Mouse (Mus musculus) forelimb bud, embryonic 11.5 days (tissue): ENCODE measurements around the gene Enah.

Experiments used
- DNase-seq: peaks from one replicate; pipeline ENCODE4 v3.0.0-alpha.2; 2012; ENCODE audit warnings: low read depth, low spot score

Gene Enah

DNA sequence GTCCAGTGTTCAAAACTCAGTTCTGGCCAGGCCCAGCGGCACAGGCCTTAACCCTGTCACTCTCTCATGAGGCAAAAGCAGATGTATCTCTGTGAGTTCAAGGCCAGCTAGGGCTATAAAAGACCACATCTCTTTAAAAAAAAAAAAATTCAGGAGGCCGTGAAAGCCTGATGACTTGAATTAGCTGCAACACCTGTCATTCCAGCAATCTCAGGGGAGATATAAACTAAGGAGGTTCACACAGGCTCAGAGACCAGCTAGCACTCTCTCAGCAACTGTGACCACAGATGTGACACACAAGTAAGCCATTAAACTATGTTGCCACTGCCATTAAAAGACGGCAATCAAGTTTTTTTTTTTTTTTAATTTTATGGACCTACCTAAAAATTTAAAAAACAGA is 56.0 kb downstream of the Enah start:
- DNase-seq = peak; percentile 25

DNA sequence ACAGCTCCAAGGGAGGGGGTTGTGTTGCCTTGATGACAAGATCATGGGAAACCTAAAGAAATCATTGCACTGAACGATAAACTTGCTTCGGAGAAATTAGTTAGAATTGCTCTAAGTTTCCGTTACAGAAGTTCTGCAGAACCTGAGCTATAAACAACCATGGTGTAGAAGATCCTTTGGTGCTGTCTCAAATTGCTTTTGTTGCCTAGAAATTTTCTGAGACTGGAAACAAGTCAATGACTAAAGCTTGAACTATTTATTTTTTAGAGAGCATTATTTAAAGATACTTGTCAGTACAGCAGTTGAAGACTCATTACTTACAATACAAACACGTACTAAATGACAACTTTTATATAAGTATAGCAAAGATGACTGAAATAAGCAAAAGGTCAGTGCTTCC is 56.4 kb downstream of the Enah start:
- DNase-seq = no peak

DNA sequence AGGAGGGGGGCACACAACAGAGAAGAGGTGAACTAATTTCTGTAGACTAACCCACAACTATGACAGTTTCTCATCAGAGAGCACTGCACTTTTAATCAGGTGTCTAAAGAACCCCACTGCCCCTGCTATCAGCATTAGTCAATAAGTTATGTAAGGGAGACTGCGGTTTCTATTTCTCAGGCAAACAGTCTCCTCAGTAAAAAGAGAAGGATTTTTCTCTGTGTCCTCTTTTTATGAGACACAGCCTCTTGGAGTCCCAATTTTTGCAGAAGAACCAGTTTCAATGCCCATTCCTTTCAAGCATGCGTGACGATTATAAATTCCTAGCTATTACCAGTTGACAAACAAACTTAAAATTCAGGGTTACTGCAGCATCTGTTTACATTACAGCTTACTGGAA is 59.4 kb downstream of the Enah start:
- DNase-seq = no peak

DNA sequence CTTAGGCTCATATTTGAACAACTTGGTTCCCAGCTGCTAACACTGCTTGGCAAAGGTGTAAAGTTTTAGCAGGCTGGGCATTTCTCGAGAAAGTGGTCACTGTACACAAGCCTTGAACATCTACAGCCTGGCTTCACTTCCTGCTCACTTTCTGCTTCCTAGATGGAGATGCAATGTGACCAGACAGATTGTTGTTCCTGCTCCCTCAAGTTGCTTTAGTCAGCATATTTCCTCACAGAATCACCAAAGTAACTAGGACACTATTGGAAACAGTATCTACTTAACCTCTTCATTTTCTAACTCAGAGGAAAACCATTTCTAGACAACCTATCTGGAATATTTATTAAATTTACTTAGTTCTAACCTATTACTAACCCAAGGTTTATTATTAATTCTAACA is 61.4 kb downstream of the Enah start:
- no peak for DNase-seq

DNA sequence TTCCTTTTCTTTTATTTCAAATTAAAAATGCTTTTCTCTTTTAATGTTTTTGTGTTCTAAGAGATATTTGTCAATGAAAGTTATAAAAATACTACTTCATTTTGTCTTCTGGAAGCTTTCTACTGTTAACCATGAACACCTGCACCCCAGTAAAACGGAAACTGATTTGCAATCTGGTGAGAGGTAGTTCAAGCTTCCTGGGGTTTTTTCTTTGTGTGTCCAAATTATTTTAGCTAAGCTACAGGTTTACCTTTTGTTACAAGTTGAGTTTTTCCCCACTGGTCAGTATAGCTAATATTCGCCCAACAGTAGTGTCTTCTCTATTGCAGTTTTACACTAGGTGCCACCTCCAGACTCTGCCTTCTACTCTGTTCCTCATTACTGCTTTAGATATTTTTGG is 62.1 kb downstream of the Enah start:
- DNase-seq = no peak

DNA sequence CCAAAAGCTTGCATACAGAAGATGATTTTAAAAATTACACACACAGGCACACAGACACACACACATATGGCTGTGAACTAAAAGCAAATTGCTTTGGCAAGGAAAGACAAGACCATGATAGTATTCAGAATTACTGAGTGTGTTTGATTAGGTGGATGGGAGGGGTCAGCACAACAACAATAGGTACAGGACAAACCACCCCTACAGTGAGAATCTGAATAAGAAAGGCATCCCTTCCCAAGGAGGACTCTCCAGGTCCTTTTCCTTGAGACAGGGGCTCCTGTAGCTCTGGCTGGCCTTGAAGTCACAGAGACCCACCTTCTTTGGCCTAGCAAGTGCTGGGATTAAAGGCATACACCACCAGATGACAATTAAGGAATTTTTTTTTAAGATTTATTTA is 66.2 kb downstream of the Enah start:
- DNase-seq = no peak

DNA sequence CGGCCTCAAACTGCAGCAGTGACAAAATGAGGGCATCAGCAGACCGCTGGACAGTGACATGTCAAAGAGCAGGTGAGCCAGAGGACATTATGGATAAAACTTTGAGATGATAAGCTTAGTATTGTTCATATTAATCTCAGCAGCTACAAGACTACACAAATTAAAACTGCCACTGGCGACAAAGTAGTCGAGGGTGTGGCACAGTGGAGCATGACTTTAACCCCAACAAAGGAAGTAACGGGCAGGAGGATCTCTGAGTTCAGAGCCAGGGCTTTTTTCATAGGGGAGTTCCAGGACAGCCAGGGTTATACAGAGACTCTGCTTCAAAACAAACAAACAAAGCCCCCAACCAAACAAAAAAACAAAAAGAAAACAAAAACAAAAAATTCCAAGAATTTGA is 68.5 kb downstream of the Enah start:
- DNase-seq = no peak

DNA sequence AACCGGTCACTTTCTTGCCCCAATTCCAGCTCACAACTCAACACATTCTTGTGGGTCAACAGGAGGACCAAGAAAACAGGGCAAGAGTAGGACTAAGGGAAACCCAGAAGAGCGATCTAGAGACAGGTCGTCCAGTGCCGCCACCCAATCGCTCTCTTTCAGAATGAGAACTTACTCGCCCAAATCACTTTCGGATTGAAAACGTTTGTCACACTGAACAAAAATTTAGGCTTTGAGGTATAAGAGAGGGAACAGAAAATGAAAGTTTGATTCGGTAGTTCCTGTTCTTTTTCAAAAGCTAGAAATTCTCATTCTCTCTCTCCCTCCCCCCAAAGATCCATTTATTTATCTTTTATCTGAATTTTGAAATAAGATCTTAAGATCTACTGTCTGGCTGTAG is 69.1 kb downstream of the Enah start:
- no peak for DNase-seq

DNA sequence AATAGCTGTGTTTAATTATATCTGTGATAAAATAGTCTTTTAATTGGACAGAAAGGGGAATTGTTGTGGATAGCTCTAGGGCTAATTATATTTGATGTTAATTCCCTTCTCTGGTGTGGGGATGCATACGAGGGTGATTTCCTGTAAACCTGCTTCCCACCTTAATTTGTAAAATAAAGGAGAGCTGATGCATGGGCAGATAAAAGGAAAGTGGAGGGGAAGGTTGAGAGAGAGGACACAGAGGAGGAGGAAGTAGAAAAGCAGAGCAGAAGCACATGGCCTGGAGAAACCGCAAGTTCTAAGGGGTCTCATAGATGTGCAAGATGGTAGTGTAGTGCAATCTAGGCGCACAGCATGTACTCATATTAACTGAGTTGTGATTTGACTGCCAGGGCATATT is 71.6 kb downstream of the Enah start:
- DNase-seq = no peak

DNA sequence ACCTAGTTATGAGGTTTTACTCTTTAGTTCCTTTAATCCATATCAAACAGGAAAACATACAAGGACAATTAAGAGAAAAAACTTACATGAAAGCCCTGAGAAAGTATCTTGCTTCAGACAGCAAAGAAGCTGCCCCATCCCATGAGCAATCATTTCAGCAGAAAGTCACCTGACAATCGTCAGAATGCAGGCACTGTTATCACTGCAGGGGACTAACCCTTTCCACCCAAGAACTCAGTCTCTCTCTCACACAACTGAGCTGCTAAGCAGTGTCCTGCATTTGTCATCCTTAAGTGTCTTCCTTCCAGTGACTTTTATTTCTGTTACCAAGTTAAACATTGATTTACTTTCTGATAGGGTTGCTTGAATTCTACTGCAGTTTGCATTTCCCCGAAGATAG is 82.7 kb downstream of the Enah start:
- DNase-seq = no peak

DNA sequence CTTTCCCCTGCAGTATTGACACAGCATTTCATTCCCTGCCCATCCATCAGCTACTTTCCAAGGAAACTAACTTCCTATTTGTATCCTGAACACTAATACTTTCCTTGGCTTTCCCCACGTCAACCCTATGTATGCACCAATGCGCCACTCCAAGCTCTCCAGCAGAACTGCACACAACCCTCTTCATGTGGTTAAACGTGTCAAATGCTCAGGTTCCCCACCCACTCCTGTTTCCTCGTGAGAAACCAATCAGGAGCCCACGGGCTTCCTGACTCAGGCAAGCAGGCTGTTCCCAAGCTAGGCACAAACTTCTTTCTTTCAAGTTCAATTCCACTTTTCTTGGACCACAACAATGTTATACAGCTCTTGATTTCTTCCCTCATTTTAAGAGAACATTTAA is 91.4 kb downstream of the Enah start:
- DNase-seq = no peak

DNA sequence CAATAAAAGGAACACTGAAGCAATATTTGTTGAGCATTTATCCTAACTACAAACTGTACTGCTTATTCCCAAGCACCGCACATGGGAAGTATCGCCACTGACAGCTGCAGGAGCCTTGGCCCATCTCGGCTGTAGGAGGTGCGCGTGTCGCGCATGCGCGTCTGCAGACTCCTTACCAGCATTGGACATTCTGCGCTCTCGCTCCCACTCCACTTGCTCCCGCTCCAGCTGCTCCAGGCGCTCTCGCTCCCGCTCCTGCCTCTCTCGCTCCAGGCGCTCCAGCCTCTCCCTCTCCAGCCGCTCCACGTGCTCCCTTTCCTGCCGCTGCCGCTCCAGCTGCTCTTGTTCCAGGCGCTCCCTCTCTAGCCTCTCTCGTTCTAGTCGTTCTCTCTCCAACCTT is 96.4 kb downstream of the Enah start:
- peak; percentile 79 for DNase-seq

DNA sequence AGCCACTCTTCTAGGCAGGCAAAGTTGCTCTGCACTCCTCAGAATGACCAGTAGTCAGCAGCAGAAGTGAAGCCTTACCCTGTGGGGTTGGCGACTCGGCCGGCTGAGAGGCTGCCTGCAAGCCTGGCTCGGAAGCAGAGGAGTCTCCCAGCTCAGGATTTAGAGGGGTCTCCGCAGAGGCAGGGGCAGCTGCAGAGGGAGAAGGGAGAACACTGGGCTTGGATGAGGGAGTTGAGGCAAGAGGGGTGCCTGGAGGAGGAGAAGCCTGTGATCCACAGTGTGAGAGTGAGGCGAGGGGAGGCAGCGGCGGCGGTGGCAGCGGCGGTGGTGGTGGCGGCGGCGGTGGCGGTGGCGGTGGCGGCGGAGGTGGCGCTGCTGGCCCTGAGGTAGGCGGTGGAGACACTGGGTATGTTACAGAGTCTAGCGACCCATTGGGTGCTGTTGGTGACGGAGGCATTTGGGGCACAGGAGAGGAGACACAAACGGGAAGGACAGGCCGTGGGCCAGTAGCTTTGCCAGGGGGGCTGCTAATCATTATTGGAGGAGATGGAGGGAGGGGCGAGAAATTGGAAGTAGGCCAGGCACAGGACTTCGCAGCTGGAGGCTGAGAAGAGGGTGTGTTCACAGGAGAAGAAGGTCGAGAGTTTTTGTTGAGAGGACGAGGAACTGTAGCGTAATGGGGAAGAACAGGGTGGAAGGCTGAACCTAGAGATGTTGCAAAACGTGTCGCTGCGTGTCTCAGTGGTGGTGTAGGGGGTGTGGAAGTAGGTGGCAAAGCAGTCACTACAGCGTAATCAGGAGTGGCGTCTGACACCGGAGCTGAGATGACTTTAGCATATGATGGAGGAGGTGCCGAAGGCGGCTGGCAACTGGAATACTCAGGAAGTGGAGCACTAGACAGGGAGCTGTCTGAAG is 98.0 kb downstream of the Enah start:
- no peak for DNase-seq

DNA sequence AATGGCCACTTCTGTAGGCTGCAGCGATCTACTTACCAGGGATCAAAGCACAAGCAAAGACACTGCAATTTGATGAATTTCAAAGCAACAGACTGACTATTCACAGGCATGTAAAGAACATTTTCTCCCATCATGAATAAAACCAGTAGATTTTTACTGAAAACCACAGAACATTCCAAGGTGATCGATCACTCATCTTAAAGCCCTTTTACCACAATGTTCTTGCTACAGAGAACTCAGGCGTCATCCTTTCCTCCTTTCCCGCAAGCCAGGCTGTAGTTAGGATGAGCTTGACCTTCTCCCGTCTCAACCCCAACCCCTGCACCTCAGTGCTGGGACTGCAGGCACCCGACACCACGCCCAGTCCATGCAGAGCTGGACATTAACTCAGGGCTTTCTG is 107.9 kb downstream of the Enah start:
- DNase-seq = no peak

DNA sequence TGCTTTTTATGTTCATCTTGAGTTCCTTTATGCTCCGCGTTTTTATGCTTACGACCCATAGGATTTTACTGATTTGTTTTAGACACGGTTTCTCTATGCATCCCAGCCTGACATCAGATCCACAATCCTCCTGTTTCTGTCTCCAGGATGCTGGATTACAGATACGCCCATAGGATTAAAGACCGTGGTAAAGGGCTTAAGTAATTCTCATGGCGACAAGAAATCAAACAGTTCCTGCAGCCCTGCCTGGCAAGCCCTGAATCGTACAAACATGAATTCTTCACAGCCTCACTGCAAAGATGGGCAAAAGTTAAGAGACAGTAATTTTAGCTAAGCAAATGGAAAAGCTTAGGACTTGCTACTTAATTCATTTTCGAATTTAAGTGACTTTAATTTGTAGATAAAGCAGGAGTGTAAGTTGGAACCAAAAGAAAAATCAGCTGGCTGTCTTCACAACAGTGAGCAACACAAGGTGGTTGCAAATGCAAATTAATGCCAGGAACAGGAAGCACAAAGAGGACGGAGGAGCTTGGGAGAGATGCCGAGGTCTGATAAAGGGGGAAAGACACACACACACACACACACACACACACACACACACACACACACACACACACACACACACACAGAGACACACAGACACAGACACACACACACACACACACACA is 118.0 kb downstream of the Enah start:
- DNase-seq = no peak

DNA sequence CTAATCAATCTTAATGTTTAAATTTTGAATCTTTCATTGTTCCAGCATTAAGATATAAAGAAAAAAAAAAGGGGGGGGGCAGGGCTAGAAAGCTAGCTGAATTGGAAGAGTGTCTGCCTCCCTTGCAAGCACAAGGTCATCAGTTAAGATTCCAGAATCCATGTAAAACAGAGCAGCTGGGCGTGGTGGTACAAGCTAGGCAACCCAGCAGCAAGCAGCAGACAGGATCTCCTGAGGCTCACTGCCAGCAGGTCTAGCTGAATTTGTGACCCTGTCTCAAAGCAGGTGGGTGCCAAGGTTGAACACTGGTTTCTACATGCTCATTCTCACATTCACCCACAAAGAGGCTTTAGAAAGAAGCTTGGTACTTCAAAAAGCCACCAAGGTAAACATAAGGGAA is 118.9 kb downstream of the Enah start:
- DNase-seq = no peak

DNA sequence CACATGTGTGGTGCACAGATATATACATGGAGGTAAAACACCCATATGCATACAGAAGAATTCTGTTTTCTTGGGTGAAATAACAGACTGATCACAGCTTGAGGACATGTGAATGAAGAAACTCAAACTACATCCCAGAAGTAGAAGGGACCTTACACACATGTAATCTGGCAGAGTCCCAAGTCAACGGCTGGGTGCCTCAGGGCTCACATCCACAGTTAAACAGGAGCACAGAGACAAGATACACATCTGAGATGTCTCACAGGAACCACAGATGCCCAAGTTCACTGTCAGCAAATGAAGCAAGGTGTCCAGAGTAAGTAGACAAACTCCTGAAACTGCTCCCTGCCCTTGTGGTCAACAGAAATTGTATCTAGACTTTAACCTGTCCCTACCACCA is 120.8 kb downstream of the Enah start:
- DNase-seq = no peak

DNA sequence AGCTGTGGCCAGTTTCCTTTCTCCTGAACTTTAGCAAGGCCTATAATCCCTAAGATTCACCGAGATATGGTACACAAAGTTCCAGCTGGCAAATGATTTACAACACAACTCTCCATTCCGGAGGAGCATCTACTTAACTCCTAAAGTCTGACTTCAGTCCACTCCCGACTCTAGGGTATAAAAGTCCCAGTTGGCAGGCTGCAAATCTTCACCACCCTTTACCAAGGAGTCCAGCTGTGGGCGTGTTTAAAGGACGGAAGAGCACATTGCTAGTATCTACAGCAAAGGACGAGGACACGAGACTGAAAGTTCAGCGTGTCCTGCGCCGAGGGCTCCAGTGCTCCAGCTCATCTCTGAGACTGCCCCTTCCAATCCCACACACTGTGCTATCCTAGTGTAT is 122.8 kb downstream of the Enah start:
- DNase-seq = no peak

DNA sequence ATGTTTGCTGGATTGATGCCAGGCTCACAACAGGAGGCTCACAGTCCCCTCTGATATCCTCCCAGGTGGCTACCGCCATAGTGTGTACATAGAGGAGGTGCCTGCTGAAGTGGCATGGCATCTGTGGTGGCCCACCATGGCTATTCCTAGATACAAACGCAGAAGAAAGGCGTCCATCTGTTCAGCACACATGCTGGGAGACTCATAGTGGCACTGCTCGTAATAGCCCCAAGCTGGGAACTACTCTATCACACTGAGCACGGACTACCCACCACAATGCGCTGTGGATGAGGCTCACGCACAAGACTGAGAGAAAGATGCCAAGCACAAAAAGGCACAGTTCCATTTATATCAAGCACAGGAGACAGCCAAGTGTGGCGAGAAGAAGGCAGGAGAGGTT is 126.1 kb downstream of the Enah start:
- DNase-seq = no peak

DNA sequence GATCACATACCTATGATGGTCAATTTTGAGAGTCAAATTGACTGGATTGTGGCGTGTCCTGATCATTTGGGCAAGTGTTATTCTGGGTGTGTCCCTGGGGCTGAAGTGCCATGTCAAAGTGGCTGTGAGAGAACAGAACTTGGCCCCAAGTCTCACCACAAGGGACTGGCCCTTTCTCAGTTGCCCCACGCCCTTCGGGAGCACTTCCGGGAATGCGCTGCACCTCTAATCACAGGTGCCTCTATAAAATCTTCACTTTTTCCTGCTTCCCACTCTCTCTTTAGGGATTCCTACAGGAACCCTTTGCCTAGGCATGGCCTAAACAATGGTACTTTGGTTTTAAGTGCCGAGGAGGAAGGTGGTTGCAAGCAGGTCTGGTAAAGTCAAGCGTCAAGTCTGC is 130.1 kb downstream of the Enah start:
- DNase-seq = no peak

DNA sequence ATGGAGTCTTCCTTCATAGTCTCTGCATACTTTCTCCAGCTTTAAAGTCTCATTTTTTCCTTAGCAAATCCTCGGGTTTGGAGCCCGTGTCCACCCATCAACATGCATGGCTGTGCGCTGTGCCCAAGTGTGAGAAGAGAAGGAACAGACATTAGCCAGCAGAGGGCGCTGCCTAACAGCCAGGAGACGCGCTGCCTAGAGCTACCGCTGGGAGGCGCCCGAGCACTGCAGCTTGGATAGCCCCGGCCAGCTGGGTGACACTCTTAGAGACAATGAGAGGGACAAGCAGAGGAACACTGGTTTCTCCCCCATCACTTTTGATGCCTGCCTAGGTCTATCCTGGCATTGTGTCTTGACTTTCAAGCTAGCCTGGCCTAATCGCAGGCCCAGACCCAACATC is 131.0 kb downstream of the Enah start:
- DNase-seq = peak; percentile 80

DNA sequence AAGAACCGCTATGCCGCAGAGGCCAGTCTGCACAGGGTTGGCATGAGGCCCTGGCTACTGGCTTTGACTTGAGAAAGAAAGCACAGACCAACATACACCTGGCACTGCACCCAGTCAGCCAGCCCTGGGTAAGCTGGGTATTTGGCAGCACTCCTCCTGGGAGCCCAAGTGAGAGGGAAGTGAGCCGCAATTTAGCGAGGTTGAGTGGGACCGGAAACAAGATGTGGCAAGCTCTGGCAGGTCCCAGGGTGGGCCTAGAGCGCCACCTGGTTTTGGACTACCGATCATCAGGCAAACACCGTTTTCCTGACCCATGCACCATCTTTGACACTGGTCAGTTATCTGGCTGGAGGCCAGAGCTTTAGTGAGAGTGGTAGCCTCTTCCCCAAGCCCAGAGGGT is 138.3 kb downstream of the Enah start:
- DNase-seq = peak; percentile 18

DNA sequence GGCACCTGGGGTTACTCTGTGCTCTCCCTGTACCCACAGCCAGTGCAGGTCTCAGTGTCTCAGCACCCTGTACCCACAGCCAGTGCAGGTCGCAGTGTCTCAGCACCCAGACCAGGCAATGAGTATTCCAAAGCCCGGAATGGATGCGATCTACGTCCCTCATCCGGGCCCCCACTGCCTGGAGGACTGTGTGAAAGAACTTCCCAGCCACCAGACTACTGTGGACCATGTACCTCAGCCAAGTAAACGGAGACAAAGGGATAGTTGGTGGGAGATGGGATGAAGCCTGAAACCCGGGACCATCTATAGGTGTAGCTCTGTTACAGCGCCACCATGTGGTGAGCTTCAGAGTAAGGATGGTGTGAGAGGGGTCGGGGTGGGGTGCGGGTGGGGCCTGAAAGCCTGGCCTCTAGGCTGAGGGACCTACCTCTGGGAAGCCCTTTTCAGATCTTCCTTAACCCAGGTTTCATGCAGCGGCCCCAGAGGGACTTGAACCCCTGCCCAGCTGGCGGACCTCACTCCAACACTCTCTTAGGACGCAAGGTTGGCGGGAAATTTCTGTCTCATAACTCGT is 139.0 kb downstream of the Enah start:
- no peak for DNase-seq
